Mouse (Mus musculus) small intestine, adult 2 months (tissue): ENCODE data around the gene Dusp19.

Experiments used
- CTCF ChIP-seq: fragments of 200-500 bp; IDR thresholded peaks from 2 replicates; pipeline ENCODE4 v1.5.1; 2012; ENCODE audit warnings: low read depth, mild to moderate bottlenecking, control low read depth, inconsistent platforms, low read length, moderate library complexity, mixed read lengths; ENCODE audit not compliant: insufficient replicate concordance, insufficient read length; ENCODE audit errors: extremely low read depth
- POLR2A ChIP-seq: fragments of 200-500 bp; IDR thresholded peaks from 2 replicates; pipeline ENCODE4 v1.6.1; 2012; ENCODE audit warnings: low read depth, mild to moderate bottlenecking, control low read depth, inconsistent platforms, low read length, moderate library complexity

DNA sequence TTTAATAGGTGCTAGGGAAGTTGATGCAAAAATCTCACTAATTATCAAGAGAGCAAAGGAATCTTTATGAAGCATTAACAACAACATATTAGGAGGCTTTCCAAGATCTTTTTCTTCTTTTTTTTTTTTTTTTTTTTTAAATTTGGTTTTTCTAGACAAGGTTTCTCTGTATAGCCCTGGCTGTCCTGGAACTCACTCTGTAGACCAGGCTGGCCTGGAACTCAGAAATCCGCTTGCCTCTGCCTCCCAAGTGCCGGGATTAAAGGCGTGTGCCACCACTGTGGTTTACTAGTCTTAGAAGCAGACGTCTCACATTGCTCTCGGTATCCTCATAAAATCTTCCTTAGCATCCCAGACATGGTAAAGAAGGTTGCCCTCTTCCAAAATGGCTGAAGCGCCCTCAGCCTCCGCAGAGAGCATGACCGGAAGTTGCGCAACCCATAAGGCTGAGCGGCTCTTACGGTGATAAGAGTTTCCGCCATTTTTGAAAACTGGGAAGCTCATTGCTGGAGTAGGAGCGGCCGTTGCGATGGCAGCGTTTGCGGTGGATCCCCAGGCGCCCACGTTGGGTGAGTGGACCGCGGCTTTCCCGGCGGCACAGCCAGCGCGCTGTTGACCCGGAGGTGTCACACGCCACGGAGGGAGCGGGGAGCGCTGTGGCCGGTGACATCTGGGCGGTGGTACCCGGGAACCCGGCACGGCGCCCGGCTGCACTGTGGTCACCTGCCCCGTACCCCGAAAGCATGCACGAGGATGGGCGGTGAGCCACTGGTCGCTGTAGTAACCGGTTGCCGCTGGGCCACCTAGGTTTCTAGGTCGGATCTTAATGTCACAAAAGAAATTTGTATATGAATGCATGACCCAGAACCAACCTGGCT, 21.8 kb downstream of the Dusp19 start:
- no peak for TF ChIP-seq CTCF
- no peak for TF ChIP-seq POLR2A
